Mouse (Mus musculus): ENCODE data around the gene Setdb1.

- TF ChIP-seq MAFK (IDR thresholded peaks at IDR 0.05; ENCODE audit: insufficient read depth, low read depth, low read length), result no peak
- no peak for TF ChIP-seq CHD2 (IDR thresholded peaks at IDR 0.05; ENCODE audit: low read depth, low read length)
- TF ChIP-seq HCFC1 (IDR thresholded peaks at IDR 0.05; ENCODE audit: borderline replicate concordance, insufficient read depth, low read length), result no peak
- TF ChIP-seq ZC3H11A (IDR thresholded peaks at IDR 0.05; ENCODE audit: borderline replicate concordance, low read depth, low read length), result no peak
These were observed 62.3 kb downstream of the Setdb1 start for GRCm38 (mm10) chr3:95294718-95295117.

Measured in ES-E14 (cell line).